Mouse (Mus musculus) adrenal gland, postnatal 4 days (tissue): Measurements from ENCODE around the gene Ube2d3. TPM values are rescaled to one million over a fixed set of nuclear protein-coding genes. Genes with fewer than 3 reads are reported as not detected.
"Not testable (repeated sequence)": the region's sequence is repeated elsewhere in the genome, so short reads cannot be mapped to it uniquely, and the experiment has no call there.

Experiments
- DNase-seq, 2 experiments: peaks; one replicate each; pipeline ENCODE4 v3.0.0; 2021 to 2022; ENCODE audit warnings: low spot score in 2 of 2, mixed read lengths in 2 of 2
- total RNA-seq, 2 experiments: library from RNA; stranded (reverse); gene quantifications; 2 replicates each; pipeline ENCODE4 v1.2.3; 2021

Gene Ube2d3
- total RNA-seq, 2 experiments from 2014 or later, result 363 to 371 TPM

- no peak for DNase-seq
These were observed 890 bp upstream of the Ube2d3 start for GRCm38 (mm10) chr3:135436901-135437616.

- DNase-seq, result peak; percentile 89 to 91
These were observed 573 bp downstream of the Ube2d3 start for GRCm38 (mm10) chr3:135438531-135438912.

- peak; percentile 56 to 73 for DNase-seq
These were observed 1.1 kb downstream of the Ube2d3 start for GRCm38 (mm10) chr3:135438913-135439531.

- no peak for DNase-seq
These were observed 1.7 kb downstream of the Ube2d3 start for GRCm38 (mm10) chr3:135439651-135440050.

GRCm38 (mm10) chr3:135440221-135440620 is 2.3 kb downstream of the Ube2d3 start:
- DNase-seq, result peak in 1 of 2 experiments; percentile 20

- DNase-seq, result no peak
These were observed 2.7 kb downstream of the Ube2d3 start for GRCm38 (mm10) chr3:135440621-135441020.

- no peak for DNase-seq
These were observed 7.0 kb downstream of the Ube2d3 start for GRCm38 (mm10) chr3:135444930-135445329.

- no peak for DNase-seq
These were observed 21.0 kb downstream of the Ube2d3 start for GRCm38 (mm10) chr3:135458981-135459380.

GRCm38 (mm10) chr3:135468402-135468801 is 30.5 kb downstream of the Ube2d3 start:
- no peak for DNase-seq

GRCm38 (mm10) chr3:135469146-135469545 is 31.2 kb downstream of the Ube2d3 start:
- DNase-seq, result no peak

- DNase-seq, result peak; percentile 43 to 65
These were observed 32.0 kb downstream of the Ube2d3 start for GRCm38 (mm10) chr3:135469974-135470373.

- no peak for DNase-seq
These were observed 32.9 kb downstream of the Ube2d3 start for GRCm38 (mm10) chr3:135470823-135471222.

GRCm38 (mm10) chr3:135475025-135475424 is 37.1 kb downstream of the Ube2d3 start:
- no peak for DNase-seq

- DNase-seq, result no peak
These were observed 38.3 kb downstream of the Ube2d3 start for GRCm38 (mm10) chr3:135476286-135476685.

- DNase-seq, result no peak
These were observed 39.0 kb downstream of the Ube2d3 start for GRCm38 (mm10) chr3:135476977-135477376.

- DNase-seq, result not testable (repeated sequence)
These were observed 41.1 kb downstream of the Ube2d3 start for GRCm38 (mm10) chr3:135479090-135479489.

GRCm38 (mm10) chr3:135480767-135481166 is 42.8 kb downstream of the Ube2d3 start:
- DNase-seq, result no peak

GRCm38 (mm10) chr3:135481608-135482007 is 43.7 kb downstream of the Ube2d3 start:
- no peak for DNase-seq

- DNase-seq, result not testable (repeated sequence)
These were observed 46.7 kb downstream of the Ube2d3 start for GRCm38 (mm10) chr3:135484650-135485049.

- peak; percentile 60 to 62 for DNase-seq
These were observed 47.4 kb downstream of the Ube2d3 start, which contains the start of gene Manba for GRCm38 (mm10) chr3:135485128-135485899. Gene Manba, plus strand, starts transcription at chr3:135485611.

- DNase-seq, result no peak
These were observed 47.9 kb downstream of the Ube2d3 start for GRCm38 (mm10) chr3:135485900-135486241.

GRCm38 (mm10) chr3:135486351-135486750 is 48.4 kb downstream of the Ube2d3 start:
- no peak for DNase-seq
